Mouse (Mus musculus): ENCODE measurements at regions not wholly inside any gene's neighbourhood (a gene's known extent, or its start where the extent isn't known, plus 50 kb on each side); places are given as distances from the start of the nearest gene placed in this dataset.

DNA sequence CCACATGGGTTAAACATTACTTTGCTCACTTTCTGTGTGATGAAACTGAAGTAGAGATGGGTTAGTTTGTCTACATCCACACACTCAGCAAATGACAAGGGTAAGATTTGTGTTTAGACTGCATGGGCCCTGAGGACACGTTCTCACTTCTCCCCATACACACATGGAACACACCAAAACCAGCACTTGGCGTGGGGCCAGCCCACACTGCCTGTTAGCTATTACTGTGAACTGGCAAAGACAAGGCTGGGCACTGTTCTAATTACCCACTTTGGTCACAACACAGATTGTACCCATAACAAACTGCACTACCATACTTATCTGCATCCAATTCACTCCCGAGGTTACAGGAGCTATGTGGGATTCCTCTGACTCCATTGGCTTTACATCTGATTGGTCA, 430.4 kb downstream of the Etnk1 start:
- no peak for ATAC-seq
- Histone ChIP-seq H3K27me3 (replicated peaks; ENCODE audit: control insufficient read depth, insufficient read depth, low read length) (no peaks in the 10 kb centered on the region), H3K9ac (ENCODE audit: low read depth, low read length) (no peak overlapping the region), H3K4me2 (ENCODE audit: low read length) (no peak overlapping the region), H3K4me1 (ENCODE audit: control insufficient read depth, insufficient read depth, low read depth, low read length) (no peaks in the 10 kb centered on the region), H3K9me3 (ENCODE audit: control insufficient read depth, low read length) (no peaks in the 10 kb centered on the region), H3K4me3 (ENCODE audit: low read length) (no peak overlapping the region), H3K36me3 (ENCODE audit: control insufficient read depth, insufficient read depth, low read length) (no peaks in the 10 kb centered on the region), H3K27ac (ENCODE audit: low read depth, low read length) (no peak overlapping the region)
- WGBS, result 86% methylated on average over 3 of the region's 3 CpGs

GRCm38 (mm10) chr6:143598916-143599315, 431.9 kb downstream of the Etnk1 start:
- WGBS, result 73% methylated on average over 4 of the region's 4 CpGs
- no peak overlapping the region for H3K9ac ChIP-seq (ENCODE audit: low read depth, low read length)
- H3K27me3 ChIP-seq (replicated peaks; ENCODE audit: control insufficient read depth, insufficient read depth, low read length), result no peaks in the 10 kb centered on the region
- H3K9me3 ChIP-seq (ENCODE audit: control insufficient read depth, low read length), result no peaks in the 10 kb centered on the region
- H3K4me2 ChIP-seq (ENCODE audit: low read length), result no peak overlapping the region
- H3K4me1 ChIP-seq (ENCODE audit: control insufficient read depth, insufficient read depth, low read depth, low read length), result no peaks in the 10 kb centered on the region
- H3K27ac ChIP-seq (ENCODE audit: low read depth, low read length), result no peak overlapping the region
- ATAC-seq, result no peak
- H3K36me3 ChIP-seq (ENCODE audit: control insufficient read depth, insufficient read depth, low read length), result no peaks in the 10 kb centered on the region
- no peak overlapping the region for H3K4me3 ChIP-seq (ENCODE audit: low read length)

- H3K4me3 ChIP-seq (ENCODE audit: low read length), result no peak overlapping the region
- no peaks in the 10 kb centered on the region for H3K4me1 ChIP-seq (ENCODE audit: control insufficient read depth, insufficient read depth, low read depth, low read length)
- no peak for ATAC-seq
- no peaks in the 10 kb centered on the region for H3K27me3 ChIP-seq (replicated peaks; ENCODE audit: control insufficient read depth, insufficient read depth, low read length)
- no peaks in the 10 kb centered on the region for H3K36me3 ChIP-seq (ENCODE audit: control insufficient read depth, insufficient read depth, low read length)
- no peaks in the 10 kb centered on the region for H3K9me3 ChIP-seq (ENCODE audit: control insufficient read depth, low read length)
- H3K9ac ChIP-seq (ENCODE audit: low read depth, low read length), result no peak overlapping the region
- WGBS, result 88% methylated on average over 1 of the region's 1 CpGs
- no peak overlapping the region for H3K4me2 ChIP-seq (ENCODE audit: low read length)
- no peak overlapping the region for H3K27ac ChIP-seq (ENCODE audit: low read depth, low read length)
These were observed 442.1 kb downstream of the Etnk1 start for GRCm38 (mm10) chr6:143609100-143609499.

GRCm38 (mm10) chr6:143612966-143613365, 445.9 kb downstream of the Etnk1 start:
- H3K9me3 ChIP-seq (ENCODE audit: control insufficient read depth, low read length), result no peaks in the 10 kb centered on the region
- H3K9ac ChIP-seq (ENCODE audit: low read depth, low read length), result no peak overlapping the region
- H3K4me3 ChIP-seq (ENCODE audit: low read length), result no peak overlapping the region
- 73% methylated on average over 10 of the region's 10 CpGs for WGBS
- H3K4me2 ChIP-seq (ENCODE audit: low read length), result no peak overlapping the region
- no peak for ATAC-seq
- no peaks in the 10 kb centered on the region for H3K27me3 ChIP-seq (replicated peaks; ENCODE audit: control insufficient read depth, insufficient read depth, low read length)
- H3K4me1 ChIP-seq (ENCODE audit: control insufficient read depth, insufficient read depth, low read depth, low read length), result 0 out of 2 replicates have a peak, but pooled peaks cover 2% of the 10 kb centered on the region
- H3K27ac ChIP-seq (ENCODE audit: low read depth, low read length), result no peak overlapping the region
- no peaks in the 10 kb centered on the region for H3K36me3 ChIP-seq (ENCODE audit: control insufficient read depth, insufficient read depth, low read length)

- 60% methylated on average over 11 of the region's 11 CpGs for WGBS
- H3K4me2 ChIP-seq (ENCODE audit: low read length), result no peak overlapping the region
- no peaks in the 10 kb centered on the region for H3K9me3 ChIP-seq (ENCODE audit: control insufficient read depth, low read length)
- H3K27me3 ChIP-seq (replicated peaks; ENCODE audit: control insufficient read depth, insufficient read depth, low read length), result no peaks in the 10 kb centered on the region
- H3K4me3 ChIP-seq (ENCODE audit: low read length), result no peak overlapping the region
- 0 out of 2 replicates have a peak, but pooled peaks cover 2% of the 10 kb centered on the region for H3K4me1 ChIP-seq (ENCODE audit: control insufficient read depth, insufficient read depth, low read depth, low read length)
- ATAC-seq, result no peak
- H3K27ac ChIP-seq (ENCODE audit: low read depth, low read length), result no peak overlapping the region
- H3K36me3 ChIP-seq (ENCODE audit: control insufficient read depth, insufficient read depth, low read length), result no peaks in the 10 kb centered on the region
- no peak overlapping the region for H3K9ac ChIP-seq (ENCODE audit: low read depth, low read length)
These were observed 447.5 kb downstream of the Etnk1 start for GRCm38 (mm10) chr6:143614431-143614987.

DNA sequence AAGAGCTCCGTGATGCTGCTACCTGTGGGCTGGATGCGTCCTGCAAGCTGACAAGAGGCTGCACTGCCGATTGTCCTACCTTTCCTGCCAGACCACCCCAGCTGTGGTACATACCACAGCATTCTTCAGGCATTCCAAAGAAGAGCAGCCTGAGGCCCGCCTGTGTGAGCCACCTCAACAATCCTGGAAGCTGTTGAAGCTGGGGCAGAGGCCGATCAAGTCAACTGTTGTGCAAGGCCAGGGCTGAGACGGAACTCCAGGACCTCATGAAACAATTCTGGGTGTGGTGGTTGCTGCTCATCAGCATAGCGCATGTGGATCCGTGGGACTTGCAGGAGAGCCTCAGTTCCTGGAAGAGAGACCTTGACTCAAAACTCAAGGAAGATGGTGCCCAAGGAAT, 448.3 kb downstream of the Etnk1 start:
- no peak overlapping the region for H3K4me2 ChIP-seq (ENCODE audit: low read length)
- 0 out of 2 replicates have a peak, but pooled peaks cover 2% of the 10 kb centered on the region for H3K4me1 ChIP-seq (ENCODE audit: control insufficient read depth, insufficient read depth, low read depth, low read length)
- H3K27ac ChIP-seq (ENCODE audit: low read depth, low read length), result no peak overlapping the region
- H3K9ac ChIP-seq (ENCODE audit: low read depth, low read length), result no peak overlapping the region
- H3K36me3 ChIP-seq (ENCODE audit: control insufficient read depth, insufficient read depth, low read length), result no peaks in the 10 kb centered on the region
- H3K4me3 ChIP-seq (ENCODE audit: low read length), result no peak overlapping the region
- no peak for ATAC-seq
- no peaks in the 10 kb centered on the region for H3K27me3 ChIP-seq (replicated peaks; ENCODE audit: control insufficient read depth, insufficient read depth, low read length)
- WGBS, result 84% methylated on average over 8 of the region's 8 CpGs
- no peaks in the 10 kb centered on the region for H3K9me3 ChIP-seq (ENCODE audit: control insufficient read depth, low read length)

GRCm38 (mm10) chr6:143616386-143616785, 449.4 kb downstream of the Etnk1 start:
- H3K4me1 ChIP-seq (ENCODE audit: control insufficient read depth, insufficient read depth, low read depth, low read length), result 0 out of 2 replicates have a peak, but pooled peaks cover 2% of the 10 kb centered on the region
- no peaks in the 10 kb centered on the region for H3K36me3 ChIP-seq (ENCODE audit: control insufficient read depth, insufficient read depth, low read length)
- WGBS, result 89% methylated on average over 4 of the region's 4 CpGs

DNA sequence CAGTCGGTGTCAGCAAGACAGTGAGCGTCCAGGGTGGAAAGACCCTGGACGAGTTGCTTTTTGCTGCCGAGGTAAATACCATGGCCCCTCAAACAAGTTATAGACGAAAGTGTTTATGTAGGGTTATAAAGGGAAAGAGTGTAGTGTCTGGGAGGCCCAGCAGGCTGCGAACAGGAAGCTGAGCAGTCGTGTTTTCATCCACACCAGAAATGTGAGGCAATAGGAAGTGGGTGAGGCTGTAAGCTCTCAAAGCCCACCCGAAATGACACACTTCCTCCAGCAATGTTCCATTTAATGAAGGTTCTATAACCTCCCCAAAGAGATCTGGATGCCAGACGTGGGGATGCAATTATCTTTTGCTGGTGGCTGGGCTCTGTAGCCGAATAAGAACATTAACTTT, 451.5 kb downstream of the Etnk1 start:
- Histone ChIP-seq H3K4me1 (ENCODE audit: control insufficient read depth, insufficient read depth, low read depth, low read length) (0 out of 2 replicates have a peak, but pooled peaks cover 2% of the 10 kb centered on the region), H3K9ac (ENCODE audit: low read depth, low read length) (no peak overlapping the region), H3K36me3 (ENCODE audit: control insufficient read depth, insufficient read depth, low read length) (no peaks in the 10 kb centered on the region), H3K27me3 (replicated peaks; ENCODE audit: control insufficient read depth, insufficient read depth, low read length) (no peaks in the 10 kb centered on the region), H3K4me2 (ENCODE audit: low read length) (no peak overlapping the region), H3K9me3 (ENCODE audit: control insufficient read depth, low read length) (no peaks in the 10 kb centered on the region), H3K4me3 (ENCODE audit: low read length) (no peak overlapping the region), H3K27ac (ENCODE audit: low read depth, low read length) (no peak overlapping the region)
- ATAC-seq, result no peak
- 74% methylated on average over 10 of the region's 10 CpGs for WGBS

More at GRCm38 (mm10) chr6:143616386-143616785, 449.4 kb downstream of the Etnk1 start:
- Histone ChIP-seq H3K4me2 (ENCODE audit: low read length) (no peak overlapping the region), H3K27me3 (replicated peaks; ENCODE audit: control insufficient read depth, insufficient read depth, low read length) (no peaks in the 10 kb centered on the region), H3K27ac (ENCODE audit: low read depth, low read length) (no peak overlapping the region), H3K4me3 (ENCODE audit: low read length) (no peak overlapping the region), H3K9ac (ENCODE audit: low read depth, low read length) (no peak overlapping the region), H3K9me3 (ENCODE audit: control insufficient read depth, low read length) (no peaks in the 10 kb centered on the region)
- no peak for ATAC-seq

- Histone ChIP-seq H3K27me3 (replicated peaks; ENCODE audit: control insufficient read depth, insufficient read depth, low read length) (no peaks in the 10 kb centered on the region), H3K27ac (ENCODE audit: low read depth, low read length) (no peak overlapping the region), H3K4me2 (ENCODE audit: low read length) (no peak overlapping the region), H3K9me3 (ENCODE audit: control insufficient read depth, low read length) (no peaks in the 10 kb centered on the region), H3K4me1 (ENCODE audit: control insufficient read depth, insufficient read depth, low read depth, low read length) (no peaks in the 10 kb centered on the region), H3K4me3 (ENCODE audit: low read length) (no peak overlapping the region), H3K9ac (ENCODE audit: low read depth, low read length) (no peak overlapping the region), H3K36me3 (ENCODE audit: control insufficient read depth, insufficient read depth, low read length) (no peaks in the 10 kb centered on the region)
- WGBS, result 83% methylated on average over 2 of the region's 2 CpGs
- ATAC-seq, result no peak
These were observed 453.6 kb downstream of the Etnk1 start for GRCm38 (mm10) chr6:143620583-143620982.

DNA sequence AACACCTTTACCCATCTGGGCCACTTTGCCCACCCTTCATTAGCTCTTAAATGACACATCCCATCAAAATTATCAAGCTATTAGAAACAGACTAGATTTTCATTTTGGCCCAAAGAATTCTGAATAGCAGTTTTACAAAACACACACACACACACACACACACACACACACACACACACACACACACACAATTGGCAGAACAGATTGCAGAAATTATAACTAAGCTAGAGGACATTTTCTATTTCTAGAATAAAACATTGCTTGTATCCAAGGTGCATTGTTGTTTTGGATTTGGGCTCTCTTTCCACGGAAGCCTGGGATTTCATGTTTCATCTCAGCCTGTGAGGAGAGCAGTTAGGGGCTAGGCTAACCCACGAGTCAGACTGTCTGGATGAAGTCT, 455.1 kb downstream of the Etnk1 start:
- Histone ChIP-seq H3K4me3 (ENCODE audit: low read length) (no peak overlapping the region), H3K27ac (ENCODE audit: low read depth, low read length) (no peak overlapping the region), H3K4me1 (ENCODE audit: control insufficient read depth, insufficient read depth, low read depth, low read length) (no peaks in the 10 kb centered on the region), H3K27me3 (replicated peaks; ENCODE audit: control insufficient read depth, insufficient read depth, low read length) (no peaks in the 10 kb centered on the region), H3K9me3 (ENCODE audit: control insufficient read depth, low read length) (no peaks in the 10 kb centered on the region), H3K36me3 (ENCODE audit: control insufficient read depth, insufficient read depth, low read length) (no peaks in the 10 kb centered on the region), H3K9ac (ENCODE audit: low read depth, low read length) (no peak overlapping the region), H3K4me2 (ENCODE audit: low read length) (no peak overlapping the region)
- 84% methylated on average over 2 of the region's 2 CpGs for WGBS
- ATAC-seq, result no peak
